Mouse (Mus musculus) layer of hippocampus, adult 9-10 months (tissue): ENCODE measurements around the gene Socs4.
"Not testable (repeated sequence)": the region's sequence is repeated elsewhere in the genome, so short reads cannot be mapped to it uniquely, and the experiment has no call there.

Experiments used
- DNase-seq: peaks from one replicate; pipeline ENCODE4 v3.0.0; 2022; ENCODE audit warnings: low spot score

The Socs4 gene

GRCm38 (mm10) chr14:47287021-47287420 is 10.3 kb downstream of the Socs4 start:
- no peak for DNase-seq

GRCm38 (mm10) chr14:47291772-47292171 is 15.0 kb downstream of the Socs4 start:
- DNase-seq, result no peak

GRCm38 (mm10) chr14:47294136-47294535 is 17.4 kb downstream of the Socs4 start:
- DNase-seq, result no peak

GRCm38 (mm10) chr14:47296232-47296631 is 19.5 kb downstream of the Socs4 start:
- no peak for DNase-seq

- DNase-seq, result peak; percentile 65
Observed at GRCm38 (mm10) chr14:47297785-47298407, 21.2 kb downstream of the Socs4 start, which contains the start of gene Mapk1ip1l. Mapk1ip1l (plus strand) TSS chr14:47298266.

- no peak for DNase-seq
Observed at GRCm38 (mm10) chr14:47298408-47298792, 21.7 kb downstream of the Socs4 start.

- no peak for DNase-seq
Observed at GRCm38 (mm10) chr14:47298819-47299261, 22.1 kb downstream of the Socs4 start.

GRCm38 (mm10) chr14:47302885-47303680 is 26.4 kb downstream of the Socs4 start:
- no peak for DNase-seq

GRCm38 (mm10) chr14:47304814-47305405 is 28.2 kb downstream of the Socs4 start:
- DNase-seq, result no peak

- no peak for DNase-seq
Observed at GRCm38 (mm10) chr14:47305933-47306332, 29.2 kb downstream of the Socs4 start.

GRCm38 (mm10) chr14:47307669-47308068 is 30.9 kb downstream of the Socs4 start:
- DNase-seq, result no peak

GRCm38 (mm10) chr14:47309061-47309460 is 32.3 kb downstream of the Socs4 start:
- no peak for DNase-seq

- DNase-seq, result no peak
Observed at GRCm38 (mm10) chr14:47310342-47311181, 33.8 kb downstream of the Socs4 start.

- no peak for DNase-seq
Observed at GRCm38 (mm10) chr14:47319362-47319761, 42.6 kb downstream of the Socs4 start.

GRCm38 (mm10) chr14:47321581-47321980 is 44.9 kb downstream of the Socs4 start:
- not testable (repeated sequence) for DNase-seq

- DNase-seq, result peak; percentile 22
Observed at GRCm38 (mm10) chr14:47325965-47326761, 49.4 kb downstream of the Socs4 start.

- DNase-seq, result no peak
Observed at GRCm38 (mm10) chr14:47327347-47327746, 50.6 kb downstream of the Socs4 start.

GRCm38 (mm10) chr14:47331920-47332319 is 55.2 kb downstream of the Socs4 start:
- no peak for DNase-seq

GRCm38 (mm10) chr14:47334819-47335218 is 58.1 kb downstream of the Socs4 start:
- peak; percentile 67 for DNase-seq

- DNase-seq, result no peak
Observed at GRCm38 (mm10) chr14:47335300-47335699, 58.6 kb downstream of the Socs4 start.

GRCm38 (mm10) chr14:47340231-47340925 is 63.6 kb downstream of the Socs4 start:
- no peak for DNase-seq
